In genomic region chr17:70943779-70944178, GRCm38 (mm10) we compare ENCODE assay signal across 14 mouse cellular contexts. TPM values are rescaled to one million over a fixed set of nuclear protein-coding genes. Genes with fewer than 3 reads are reported as not detected.
DNase-seq lines count a peak whose midpoint lies in the region.
"Had no signal": no experiment of that assay in that cellular context is flagged by ENCODE, and none has a peak within 500 bp of the region (broad histone marks: within the 10 kb centered on the region; RNA-seq: fewer than 3 reads in every experiment).

No protein-coding gene starts in this region.

- intact Hi-C loops in heart, postnatal 14 days (cut with DNase I) = no loop called here

- peak; percentile 58 for DNase-seq in heart, adult 11 months
- DNase-seq in heart, postnatal 14 days = no peak
- DNase-seq in kidney, adult 8-10 months = peak; percentile 48 to 49
- DNase-seq in kidney, postnatal 14 days = no peak
- DNase-seq in 416B (ENCODE audit: low read depth) = peak; percentile 68
- no peak for DNase-seq in lung, postnatal 10 days
- DNase-seq in adrenal gland, postnatal 10 days = no peak
- DNase-seq: adrenal gland, postnatal 14 days; cerebellum, adult 11-12 months; cerebellum, adult 9-10 months; cerebellum, postnatal 25 days; gastrocnemius, postnatal 36 days; heart, adult 18-20 months; heart, postnatal 10 days had no signal

RNA-seq across cellular contexts. Expression of gene Myom1, which starts 58.7 kb away (rescaled TPM):
- 1,000 to 10,000 TPM; 1,141 to 1,154 TPM for total RNA-seq in heart, postnatal 14 days (2021)
- total RNA-seq in adrenal gland, postnatal 10 days (2021) = 10 to 100 TPM; 24.4 to 98.7 TPM

RNA-seq across cellular contexts. Expression of gene Myl12a, which starts 58.9 kb away (rescaled TPM):
- 100 to 1,000 TPM; 728 to 823 TPM for total RNA-seq in heart, postnatal 14 days (2021)
- 100 to 1,000 TPM; 324 to 354 TPM for total RNA-seq in adrenal gland, postnatal 10 days (2021)

Comparison
In these comparisons a context has a peak if more than half of its experiments do, and no peak if none do; other contexts are left out.
1. DNase-seq: peak in heart, adult 11 months (single experiment), kidney, adult 8-10 months (2 of 2) and 416B (single experiment); none in heart, postnatal 14 days (0 of 2), kidney, postnatal 14 days (single experiment), lung, postnatal 10 days (single experiment) and adrenal gland, postnatal 10 days (single experiment).
2. RNA of gene Myom1, which starts 58.7 kb away (total RNA-seq): 1,141 to 1,154 TPM in heart, postnatal 14 days; 24.4 to 98.7 TPM in adrenal gland, postnatal 10 days; every median in the first group is over 10 times any median in the second.